Mouse (Mus musculus) limb, embryonic 15.5 days (tissue): ENCODE data around the gene Acot12. TPM values are rescaled to one million over a fixed set of nuclear protein-coding genes. Genes with fewer than 3 reads are reported as not detected.

ENCODE experiments used
- ATAC-seq: fragments of 200-750 bp; cut with Nextera tagmentation; 2 replicates; pipeline ENCODE4 v1.8.0; 2017; ENCODE audit warnings: low read depth, moderate TSS enrichment; ENCODE audit not compliant: insufficient number of reproducible peaks, low FRiP score, low TSS enrichment
- H3K27ac ChIP-seq: fragments of 300-500 bp; sonication (generic); 2 replicates; pipeline ENCODE4 v1.5.1; 2015; ENCODE audit warnings: moderate library complexity, mild to moderate bottlenecking, inconsistent platforms
- H3K27me3 ChIP-seq: fragments of 300-500 bp; sonication (generic); 2 replicates; pipeline ENCODE4 v1.6.1; 2015; ENCODE audit warnings: inconsistent platforms
- H3K36me3 ChIP-seq: fragments of 300-500 bp; sonication (generic); 2 replicates; pipeline ENCODE4 v1.6.1; 2015; ENCODE audit warnings: inconsistent platforms
- H3K4me1 ChIP-seq: fragments of 300-500 bp; sonication (generic); 2 replicates; pipeline ENCODE4 v1.6.1; 2015; ENCODE audit warnings: inconsistent platforms
- H3K4me2 ChIP-seq: fragments of 300-500 bp; sonication (generic); 2 replicates; pipeline ENCODE4 v1.6.1; 2015; ENCODE audit warnings: mild to moderate bottlenecking, inconsistent platforms
- H3K4me3 ChIP-seq: fragments of 300-500 bp; sonication (generic); 2 replicates; pipeline ENCODE4 v1.5.1; 2015; ENCODE audit warnings: mild to moderate bottlenecking, inconsistent platforms
- H3K9ac ChIP-seq: fragments of 300-500 bp; sonication (generic); 2 replicates; pipeline ENCODE4 v1.6.1; 2015; ENCODE audit warnings: inconsistent platforms
- H3K9me3 ChIP-seq: fragments of 300-500 bp; sonication (generic); 2 replicates; pipeline ENCODE4 v1.6.1; 2016; ENCODE audit warnings: inconsistent platforms
- WGBS: fragments of 180-500 bp; shearing (Covaris S2); methylation state at CpG from one replicate; pipeline ENCODE4 v1.1.7; 2015; 5-methylcytosine and 5-hydroxymethylcytosine counted together
- polyA plus RNA-seq: library from polyadenylated mRNA; unstranded; fragments of >200 nt; fragmentation: Nextera tagmentation; extraction: Ambion mirVana; gene quantifications from 2 replicates; pipeline ENCODE4 v1.2.1, GENCODE M21; 2015

Acot12 gene
- polyA plus RNA-seq, 1 experiment from 2014 or later, result not detected

- 88% methylated on average over 1 of the region's 1 CpGs for WGBS
These were observed 4.1 kb upstream of the Acot12 start for GRCm38 (mm10) chr13:91737191-91737590.

DNA sequence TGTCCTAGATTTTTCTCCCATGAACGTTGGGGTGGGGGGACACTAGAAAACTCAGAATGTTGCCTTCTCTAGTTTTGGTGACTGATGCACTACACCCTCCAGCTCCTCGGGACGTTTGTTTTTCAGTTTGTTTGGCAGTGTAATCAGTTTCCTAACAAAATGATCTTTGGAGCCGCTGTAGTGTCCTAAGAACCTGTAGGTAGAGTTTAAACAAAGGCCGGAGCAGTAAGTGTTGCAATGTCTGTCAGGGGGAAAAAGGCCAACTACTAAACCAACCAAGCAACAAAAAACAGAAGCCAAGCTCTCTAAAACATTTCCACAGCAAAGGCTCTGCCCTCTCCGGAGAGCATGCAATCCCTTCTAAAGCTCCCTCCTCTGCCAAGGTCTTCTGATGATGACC, 461 bp upstream of the Acot12 start:
- Histone ChIP-seq H3K9me3 (no peaks in the 10 kb centered on the region), H3K36me3 (no peaks in the 10 kb centered on the region), H3K4me1 (peaks cover 11% of the 10 kb centered on the region), H3K9ac (no peak overlapping the region), H3K4me3 (peak overlapping the region; percentile 34; the same call in 1 of the 2 replicates), H3K4me2 (no peak overlapping the region), H3K27ac (no peak overlapping the region), H3K27me3 (peaks cover 20% of the 10 kb centered on the region)
- WGBS, result 66% methylated on average over 6 of the region's 6 CpGs
- no peak for ATAC-seq

More at GRCm38 (mm10) chr13:91737191-91737590, 4.1 kb upstream of the Acot12 start:
- no peak for ATAC-seq
- Histone ChIP-seq H3K27me3 (peaks cover 15% of the 10 kb centered on the region), H3K9me3 (no peaks in the 10 kb centered on the region), H3K4me2 (no peak overlapping the region), H3K36me3 (no peaks in the 10 kb centered on the region), H3K4me1 (peaks cover 10% of the 10 kb centered on the region), H3K9ac (no peak overlapping the region), H3K4me3 (no peak overlapping the region), H3K27ac (no peak overlapping the region)

DNA sequence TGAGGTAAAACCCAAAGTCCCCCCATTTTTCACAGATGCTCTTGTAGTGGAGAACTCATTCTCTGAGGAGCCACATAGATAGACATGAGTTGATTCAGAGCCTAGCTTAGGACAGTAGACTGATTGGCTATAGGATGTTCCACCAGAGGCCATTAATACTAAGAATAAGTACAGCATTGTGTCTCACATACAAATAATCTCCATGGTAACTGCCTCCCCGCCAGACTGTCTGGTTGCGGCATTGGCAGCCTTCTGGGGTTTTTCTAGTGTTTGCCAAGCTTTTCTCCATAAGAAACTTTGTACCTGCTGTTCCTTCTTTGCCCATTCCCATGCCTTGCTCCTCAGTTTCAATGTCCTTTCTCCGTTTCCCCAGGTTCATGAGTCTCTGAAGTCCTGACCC, 1.9 kb downstream of the Acot12 start:
- no peak overlapping the region for H3K9ac ChIP-seq
- H3K4me1 ChIP-seq, result peaks cover 11% of the 10 kb centered on the region
- H3K9me3 ChIP-seq, result no peaks in the 10 kb centered on the region
- H3K4me2 ChIP-seq, result no peak overlapping the region
- peaks cover 20% of the 10 kb centered on the region for H3K27me3 ChIP-seq
- 97% methylated on average over 3 of the region's 3 CpGs for WGBS
- H3K36me3 ChIP-seq, result no peaks in the 10 kb centered on the region
- no peak overlapping the region for H3K4me3 ChIP-seq
- no peak for ATAC-seq
- H3K27ac ChIP-seq, result no peak overlapping the region

DNA sequence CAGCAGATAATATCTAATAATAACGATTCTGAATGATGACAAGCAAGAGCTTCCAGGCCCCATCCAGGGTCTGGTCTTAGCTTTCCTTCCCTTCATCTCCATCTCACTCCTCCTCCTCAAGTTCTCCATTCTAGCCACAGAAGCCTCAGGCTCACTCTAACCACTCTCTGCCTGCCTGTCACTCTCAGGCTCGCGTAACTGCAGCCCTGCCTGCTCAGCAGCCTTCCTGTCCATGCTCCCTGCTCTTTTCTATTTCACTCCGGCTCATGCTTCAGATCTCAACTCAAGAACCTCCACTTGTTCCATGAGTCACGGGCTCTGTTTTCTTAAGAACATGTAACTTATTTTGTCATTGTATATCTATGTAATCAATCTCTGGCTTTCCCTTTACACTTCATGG, 5.2 kb downstream of the Acot12 start:
- Histone ChIP-seq H3K4me1 (peaks cover 8% of the 10 kb centered on the region), H3K27me3 (peaks cover 9% of the 10 kb centered on the region), H3K4me3 (no peak overlapping the region), H3K27ac (no peak overlapping the region), H3K36me3 (no peaks in the 10 kb centered on the region), H3K4me2 (no peak overlapping the region), H3K9ac (no peak overlapping the region), H3K9me3 (no peaks in the 10 kb centered on the region)
- 77% methylated on average over 5 of the region's 5 CpGs for WGBS
- ATAC-seq, result no peak

DNA sequence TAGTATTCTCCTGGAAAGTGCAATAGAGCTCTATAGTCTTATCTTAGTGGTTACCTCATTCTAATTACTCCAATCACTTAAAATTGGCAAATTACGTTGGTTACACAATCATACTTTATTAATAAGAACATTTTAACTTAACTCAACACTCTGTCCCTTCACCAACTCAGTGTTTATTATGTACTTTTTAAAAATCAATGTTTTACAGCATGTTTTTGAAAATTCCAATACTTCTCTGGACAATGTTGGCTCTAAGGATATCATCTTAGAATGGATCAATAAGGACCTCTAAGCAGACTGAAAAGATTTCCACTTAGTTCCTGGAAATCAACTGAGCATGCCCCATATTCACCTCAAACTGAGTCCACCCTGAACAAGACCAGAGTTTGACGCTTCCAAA, 7.1 kb downstream of the Acot12 start:
- H3K27me3 ChIP-seq, result no peaks in the 10 kb centered on the region
- no peaks in the 10 kb centered on the region for H3K4me1 ChIP-seq
- H3K9me3 ChIP-seq, result no peaks in the 10 kb centered on the region
- no peak overlapping the region for H3K27ac ChIP-seq
- no peaks in the 10 kb centered on the region for H3K36me3 ChIP-seq
- ATAC-seq, result no peak
- H3K9ac ChIP-seq, result no peak overlapping the region
- no peak overlapping the region for H3K4me2 ChIP-seq
- 94% methylated on average over 2 of the region's 2 CpGs for whole genome bisulfite sequencing
- H3K4me3 ChIP-seq, result no peak overlapping the region

DNA sequence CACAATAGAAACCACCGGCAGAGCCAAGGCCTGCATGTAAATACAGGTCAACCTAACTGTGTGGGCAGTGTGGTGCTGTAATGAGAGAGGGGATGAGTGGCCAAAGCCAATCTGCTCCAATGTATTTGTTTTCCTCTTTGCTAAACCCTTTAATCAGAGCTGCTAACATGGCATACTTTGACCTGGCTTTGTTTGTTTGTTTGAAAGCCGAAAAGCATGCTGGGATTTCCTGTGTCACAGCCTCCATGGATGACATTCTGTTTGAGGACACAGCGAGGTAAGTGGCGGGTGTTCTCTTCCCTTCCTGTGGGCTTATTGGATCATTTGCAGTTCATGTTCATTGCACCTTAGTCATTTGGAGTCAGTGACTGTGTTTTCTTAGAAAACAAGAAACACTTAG, 8.7 kb downstream of the Acot12 start:
- H3K4me2 ChIP-seq, result no peak overlapping the region
- no peak overlapping the region for H3K9ac ChIP-seq
- H3K4me3 ChIP-seq, result no peak overlapping the region
- ATAC-seq, result no peak
- no peaks in the 10 kb centered on the region for H3K9me3 ChIP-seq
- H3K36me3 ChIP-seq, result no peaks in the 10 kb centered on the region
- H3K27ac ChIP-seq, result no peak overlapping the region
- H3K4me1 ChIP-seq, result peaks cover 4% of the 10 kb centered on the region; the same call in 1 of the 2 replicates
- H3K27me3 ChIP-seq, result no peaks in the 10 kb centered on the region
- 80% methylated on average over 4 of the region's 4 CpGs for WGBS

DNA sequence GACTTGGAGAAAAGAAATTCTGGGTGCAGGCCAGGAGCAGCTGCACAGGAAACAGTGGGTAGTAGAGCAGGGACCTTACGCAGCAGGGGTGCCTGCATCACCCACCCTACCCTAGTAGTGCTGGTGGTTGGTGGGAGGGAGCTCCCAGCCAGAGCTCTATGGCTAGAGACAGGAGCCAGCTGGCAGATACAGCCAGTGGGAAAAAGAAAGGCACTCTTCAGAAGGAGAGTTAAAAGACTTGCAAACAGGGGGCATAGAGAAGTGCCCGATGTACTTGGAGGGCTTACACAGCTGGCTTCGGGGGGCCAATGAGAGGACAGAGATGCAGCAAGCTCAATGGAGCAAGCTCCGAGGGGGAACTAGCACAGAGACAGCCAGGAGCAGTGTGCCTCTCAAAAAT, 12.4 kb downstream of the Acot12 start:
- Histone ChIP-seq H3K9me3 (no peaks in the 10 kb centered on the region), H3K4me3 (no peak overlapping the region), H3K36me3 (no peaks in the 10 kb centered on the region), H3K27ac (no peak overlapping the region), H3K4me1 (peaks cover 4% of the 10 kb centered on the region; the same call in 1 of the 2 replicates), H3K27me3 (no peaks in the 10 kb centered on the region), H3K4me2 (no peak overlapping the region), H3K9ac (no peak overlapping the region)
- ATAC-seq, result no peak
- 42% methylated on average over 4 of the region's 4 CpGs for WGBS

DNA sequence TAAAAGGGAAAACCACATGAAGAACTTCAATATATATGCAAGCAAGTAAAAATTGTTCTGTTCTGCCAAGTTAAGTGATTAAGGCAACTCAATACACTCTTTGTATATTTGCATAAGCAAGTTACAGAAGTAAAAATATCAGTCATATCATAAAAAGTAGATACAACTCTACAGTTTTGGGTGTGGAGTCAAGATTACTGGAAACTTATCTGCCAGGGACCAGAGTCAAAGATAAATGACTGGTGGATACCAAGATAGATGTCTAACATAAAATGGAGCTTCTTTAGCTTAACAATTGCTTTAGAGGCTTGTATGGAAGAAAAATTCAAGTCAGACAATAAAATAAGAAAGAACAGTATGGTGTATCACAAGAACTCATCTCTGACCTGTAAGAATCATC, 13.4 kb downstream of the Acot12 start:
- H3K4me1 ChIP-seq, result peaks cover 4% of the 10 kb centered on the region; the same call in 1 of the 2 replicates
- ATAC-seq, result no peak
- no peak overlapping the region for H3K9ac ChIP-seq
- no peak overlapping the region for H3K4me3 ChIP-seq
- H3K27me3 ChIP-seq, result no peaks in the 10 kb centered on the region
- no peak overlapping the region for H3K4me2 ChIP-seq
- no peaks in the 10 kb centered on the region for H3K36me3 ChIP-seq
- H3K9me3 ChIP-seq, result no peaks in the 10 kb centered on the region
- H3K27ac ChIP-seq, result no peak overlapping the region

GRCm38 (mm10) chr13:91756230-91756629, 14.9 kb downstream of the Acot12 start:
- H3K4me3 ChIP-seq, result no peak overlapping the region
- H3K36me3 ChIP-seq, result no peaks in the 10 kb centered on the region
- H3K4me2 ChIP-seq, result no peak overlapping the region
- no peak for ATAC-seq
- 93% methylated on average over 4 of the region's 4 CpGs for WGBS
- H3K9ac ChIP-seq, result no peak overlapping the region
- no peaks in the 10 kb centered on the region for H3K9me3 ChIP-seq
- no peaks in the 10 kb centered on the region for H3K27me3 ChIP-seq
- H3K4me1 ChIP-seq, result peaks cover 4% of the 10 kb centered on the region; the same call in 1 of the 2 replicates
- H3K27ac ChIP-seq, result no peak overlapping the region

DNA sequence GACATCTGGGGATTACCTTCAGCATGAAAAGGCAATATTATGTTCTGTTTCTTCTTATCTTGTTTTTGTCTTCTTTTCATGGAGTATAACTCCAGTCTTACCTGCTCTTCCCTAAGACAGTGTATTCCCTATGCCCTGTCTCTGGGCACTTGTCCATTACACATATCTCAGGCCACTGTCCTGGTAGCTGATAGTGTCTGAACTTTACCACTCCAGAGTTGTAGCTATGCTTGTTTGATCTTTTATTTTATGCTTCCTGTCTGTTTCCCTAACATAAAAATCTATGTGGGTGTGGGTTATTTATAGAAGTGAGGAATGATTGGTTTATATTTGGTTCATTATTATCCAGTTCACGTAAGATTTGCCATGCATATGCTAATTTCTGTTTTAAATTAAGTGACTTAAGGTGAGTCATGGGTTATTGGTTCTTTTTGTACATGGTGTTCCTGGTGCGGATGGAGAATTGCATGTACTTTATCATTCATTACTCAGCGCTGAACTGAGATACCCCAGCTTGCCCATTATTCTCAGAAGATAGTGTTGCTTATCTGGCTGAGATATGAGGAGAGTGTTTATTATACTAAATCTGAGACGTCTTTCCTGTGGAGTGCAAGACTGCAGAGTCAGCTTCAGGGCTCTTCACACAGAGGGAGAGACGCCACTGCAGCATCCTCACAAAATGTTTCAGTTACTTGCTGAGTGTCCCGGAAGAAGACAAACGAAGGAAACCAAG, 17.2 kb downstream of the Acot12 start:
- H3K4me3 ChIP-seq, result no peak overlapping the region
- ATAC-seq, result no peak
- no peak overlapping the region for H3K4me2 ChIP-seq
- H3K27me3 ChIP-seq, result no peaks in the 10 kb centered on the region
- 76% methylated on average over 7 of the region's 7 CpGs for WGBS
- no peak overlapping the region for H3K27ac ChIP-seq
- H3K4me1 ChIP-seq, result peaks cover 4% of the 10 kb centered on the region; the same call in 1 of the 2 replicates
- H3K9ac ChIP-seq, result no peak overlapping the region
- H3K9me3 ChIP-seq, result no peaks in the 10 kb centered on the region
- no peaks in the 10 kb centered on the region for H3K36me3 ChIP-seq

DNA sequence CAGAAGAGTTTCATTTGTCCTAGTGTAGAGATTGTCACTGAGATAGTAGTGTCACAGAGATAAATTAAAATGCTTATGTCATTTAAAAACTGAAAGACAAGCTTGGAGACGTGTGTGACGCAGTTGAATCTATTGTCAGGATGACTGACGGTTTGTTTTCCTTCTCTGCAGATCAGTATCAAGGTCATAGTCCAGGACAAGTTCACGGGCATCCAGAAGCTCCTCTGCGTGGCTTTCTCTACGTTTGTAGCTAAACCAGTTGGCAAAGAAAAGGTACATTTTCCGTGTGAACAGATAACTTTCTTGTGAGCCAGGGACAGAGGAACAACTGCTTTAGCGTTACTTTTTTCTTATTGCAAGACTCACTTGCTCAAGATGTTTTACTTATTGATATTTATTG, 18.5 kb downstream of the Acot12 start:
- WGBS, result 78% methylated on average over 8 of the region's 8 CpGs
- Histone ChIP-seq H3K4me3 (no peak overlapping the region), H3K9ac (no peak overlapping the region), H3K9me3 (no peaks in the 10 kb centered on the region), H3K27ac (no peak overlapping the region), H3K4me1 (no peaks in the 10 kb centered on the region), H3K4me2 (no peak overlapping the region), H3K27me3 (no peaks in the 10 kb centered on the region), H3K36me3 (no peaks in the 10 kb centered on the region)
- ATAC-seq, result no peak

GRCm38 (mm10) chr13:91760302-91761050, 19.2 kb downstream of the Acot12 start:
- no peak for ATAC-seq
- Histone ChIP-seq H3K4me1 (no peaks in the 10 kb centered on the region), H3K4me2 (no peak overlapping the region), H3K27me3 (no peaks in the 10 kb centered on the region), H3K27ac (no peak overlapping the region), H3K9me3 (no peaks in the 10 kb centered on the region), H3K36me3 (no peaks in the 10 kb centered on the region), H3K4me3 (no peak overlapping the region), H3K9ac (no peak overlapping the region)
- WGBS, result 89% methylated on average over 8 of the region's 8 CpGs
